12 mouse cellular contexts compared by ENCODE assay signal in the genomic region with DNA sequence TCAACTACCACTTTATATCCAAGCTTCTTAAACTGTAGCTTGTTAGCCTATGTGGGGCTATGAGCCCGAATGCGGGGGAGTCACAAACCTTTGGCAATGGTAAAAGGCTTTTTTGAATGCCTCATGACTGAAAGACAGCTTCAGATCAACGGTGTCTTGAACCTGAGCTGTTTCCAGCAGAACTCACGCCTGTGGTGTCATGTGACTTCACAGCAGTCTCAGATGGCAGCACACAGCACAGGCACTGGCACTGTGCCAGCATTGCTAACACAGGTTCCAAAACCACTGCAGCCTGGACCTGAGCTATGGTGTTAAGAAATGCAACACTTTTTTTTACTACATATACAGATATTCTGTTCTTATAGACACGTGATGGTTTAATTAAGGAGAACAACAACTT. TPM values are rescaled to one million over a fixed set of nuclear protein-coding genes. Genes with fewer than 3 reads are reported as not detected.
DNase-seq lines count a peak whose midpoint lies in the region; ATAC-seq and TF ChIP-seq lines count a peak whose summit lies in the region.
"Had no signal": no experiment of that assay in that cellular context is flagged by ENCODE, and none has a peak within 500 bp of the region (broad histone marks: within the 10 kb centered on the region; RNA-seq: fewer than 3 reads in every experiment).

No protein-coding gene starts in this region.

- H3K27me3 ChIP-seq in kidney, embryonic 15.5 days = no peaks in the 10 kb centered on the region
- H3K27me3 ChIP-seq in intestine, embryonic 15.5 days (replicated peaks) = no peaks in the 10 kb centered on the region
- H3K27me3 ChIP-seq: hindbrain, embryonic 15.5 days had no signal

- DNase-seq in gastrocnemius, adult 2 months = peak; percentile 65
- no peak for DNase-seq in gastrocnemius, postnatal 25 days
- peak; percentile 22 to 38 for DNase-seq in spleen, postnatal 36 days (ENCODE audit: low spot score in 2 of 2)
- DNase-seq in spleen, postnatal 4 days (ENCODE audit: low spot score in 2 of 2) = no peak
- no peak for DNase-seq in frontal cortex, adult 2 months (ENCODE audit: extremely low spot score in 1 of 2, low spot score in 1 of 2)
- DNase-seq in layer of hippocampus, postnatal 25 days (ENCODE audit: extremely low spot score in 1 of 2, low spot score in 1 of 2) = no peak
- DNase-seq: cerebellum, adult 11 months; thymus, adult 2 months had no signal

- H3K27ac ChIP-seq in gastrocnemius, adult 2 months = peak overlapping the region; percentile 21; the same call in 1 of the 2 replicates
- H3K27ac ChIP-seq in kidney, embryonic 15.5 days = no peak overlapping the region
- H3K27ac ChIP-seq in intestine, embryonic 15.5 days = no peak overlapping the region
- H3K27ac ChIP-seq: hindbrain, embryonic 15.5 days had no signal

- H3K9ac ChIP-seq in kidney, embryonic 15.5 days = no peak overlapping the region
- H3K9ac ChIP-seq in intestine, embryonic 15.5 days = no peak overlapping the region
- H3K9ac ChIP-seq: hindbrain, embryonic 15.5 days had no signal

- peaks cover 6% of the 10 kb centered on the region for H3K36me3 ChIP-seq in kidney, embryonic 15.5 days
- H3K36me3 ChIP-seq in intestine, embryonic 15.5 days = peaks cover 4% of the 10 kb centered on the region; the same call in 1 of the 2 replicates
- H3K36me3 ChIP-seq: hindbrain, embryonic 15.5 days had no signal

- no peak overlapping the region for H3K4me2 ChIP-seq in kidney, embryonic 15.5 days
- no peak overlapping the region for H3K4me2 ChIP-seq in intestine, embryonic 15.5 days (replicated peaks)
- H3K4me2 ChIP-seq: hindbrain, embryonic 15.5 days had no signal

- TF ChIP-seq CTCF in gastrocnemius, adult 2 months (IDR thresholded peaks at IDR 0.05) = no peak

- no peaks in the 10 kb centered on the region for H3K9me3 ChIP-seq in kidney, embryonic 15.5 days (replicated peaks)
- no peaks in the 10 kb centered on the region for H3K9me3 ChIP-seq in intestine, embryonic 15.5 days

- ATAC-seq in kidney, embryonic 15.5 days (replicated peaks; ENCODE audit: low FRiP score) = peak; percentile 60; the same call in 1 of the 2 replicates
- no peak for ATAC-seq in intestine, embryonic 15.5 days

- WGBS in kidney, embryonic 15.5 days = 45% methylated on average over 5 of the region's 5 CpGs
- WGBS in intestine, embryonic 15.5 days = 60% methylated on average over 5 of the region's 5 CpGs

- peaks cover 20% of the 10 kb centered on the region for H3K4me1 ChIP-seq in kidney, embryonic 15.5 days
- H3K4me1 ChIP-seq in intestine, embryonic 15.5 days (replicated peaks) = no peaks in the 10 kb centered on the region

- H3K4me3 ChIP-seq in gastrocnemius, adult 2 months = no peak overlapping the region
- no peak overlapping the region for H3K4me3 ChIP-seq in kidney, embryonic 15.5 days (replicated peaks)
- no peak overlapping the region for H3K4me3 ChIP-seq in intestine, embryonic 15.5 days (replicated peaks)
- H3K4me3 ChIP-seq: hindbrain, embryonic 15.5 days had no signal

- intact Hi-C loops in gastrocnemius, adult 2 months (cut with DNase I) = no loop called here

RNA-seq across cellular contexts. Expression of a gene that starts 44.7 kb away (rescaled TPM):
- total RNA-seq in gastrocnemius, adult 2 months (2021) = not detected
- total RNA-seq in gastrocnemius, postnatal 25 days (2021) = not detected
- polyA plus RNA-seq in kidney, embryonic 15.5 days (2015; fragmentation: Nextera tagmentation; extraction: Ambion mirVana) = not detected in 2 replicates
- not detected in 2 replicates for polyA plus RNA-seq in frontal cortex, adult 2 months (2012; rRNA removed)
- not detected in 2 replicates for polyA plus RNA-seq in intestine, embryonic 15.5 days (2015; fragmentation: Nextera tagmentation; extraction: Ambion mirVana)
- total RNA-seq in layer of hippocampus, postnatal 25 days (2021) = not detected
- total RNA-seq: monocyte, adult 5-6 weeks had no signal
- polyA plus RNA-seq: hindbrain, embryonic 15.5 days; thymus, adult 2 months had no signal

Comparison
In these comparisons a context has a peak if more than half of its experiments do, and no peak if none do; other contexts are left out.
1. DNase-seq: peak in gastrocnemius, adult 2 months (single experiment) and spleen, postnatal 36 days (2 of 2); none in gastrocnemius, postnatal 25 days (single experiment), spleen, postnatal 4 days (0 of 2), frontal cortex, adult 2 months (0 of 2) and layer of hippocampus, postnatal 25 days (0 of 2).